Mouse (Mus musculus): ENCODE data around the gene Scamp3. TPM values are rescaled to one million over a fixed set of nuclear protein-coding genes. Genes with fewer than 3 reads are reported as not detected.

Scamp3 gene
- 127 and 130 TPM in 2 replicates for polyA plus RNA-seq (2015; fragmentation: Nextera tagmentation; extraction: Ambion mirVana)

DNA sequence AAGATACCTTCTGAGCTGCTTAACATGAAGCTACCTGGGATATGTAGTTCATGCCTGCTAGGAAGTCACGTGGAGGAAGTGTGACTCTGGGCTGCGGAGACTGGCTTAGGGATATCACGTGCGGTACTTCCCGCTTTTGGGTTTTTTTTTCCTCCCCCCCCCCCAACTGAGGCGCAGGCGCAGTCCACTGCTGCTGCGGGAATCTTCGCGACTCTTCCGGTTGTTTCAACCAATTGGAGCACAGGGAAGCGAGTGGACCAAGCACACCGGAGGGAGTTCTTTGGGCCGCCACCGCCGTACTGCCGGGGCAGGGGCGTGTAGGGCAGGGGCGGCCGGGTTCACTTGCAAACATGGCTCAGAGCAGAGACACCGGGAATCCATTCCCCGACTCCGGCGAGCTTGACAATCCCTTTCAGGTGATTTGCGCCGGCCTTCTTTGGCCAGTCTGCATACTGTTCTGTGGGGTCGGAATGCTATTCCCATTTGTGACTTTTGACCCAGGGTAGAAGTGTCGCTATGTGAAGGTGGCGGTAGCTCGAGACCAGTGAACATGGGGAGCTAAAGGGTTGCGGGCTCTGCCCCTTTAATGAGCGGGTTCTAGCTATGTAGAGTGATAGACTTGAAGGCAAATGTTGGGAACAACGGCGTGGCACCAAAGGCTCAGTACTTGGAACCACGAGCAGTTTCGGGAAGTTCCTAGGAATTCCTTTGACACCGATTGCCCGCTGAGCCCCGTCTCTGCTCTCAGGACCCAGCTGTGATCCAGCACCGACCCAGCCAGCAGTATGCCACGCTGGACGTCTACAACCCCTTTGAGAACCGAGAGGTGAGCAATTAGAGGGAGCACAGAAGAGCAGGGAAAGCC lies at the start of gene Scamp3:
Scamp3 (plus strand) TSS at position 232 of the 865 bp plus-strand sequence.
- ATAC-seq (ENCODE audit: low FRiP score): peak; percentile 96
- H3K9me3 ChIP-seq: no peaks in the 10 kb centered on the region
- peak within 1 kb of the TSS; percentile 82 for H3K9ac ChIP-seq
- H3K27ac ChIP-seq: peak within 1 kb of the TSS; percentile 84
- H3K4me1 ChIP-seq (replicated peaks): peaks cover 21% of the 10 kb centered on the region
- peak within 1 kb of the TSS; percentile 81 for H3K4me2 ChIP-seq
- no peaks in the 10 kb centered on the region for H3K27me3 ChIP-seq
- peak within 1 kb of the TSS; percentile 71 for H3K4me3 ChIP-seq
- H3K36me3 ChIP-seq: peaks cover 76% of the 10 kb centered on the region
- under 1% methylated on average over 43 of the region's 43 CpGs for WGBS

DNA sequence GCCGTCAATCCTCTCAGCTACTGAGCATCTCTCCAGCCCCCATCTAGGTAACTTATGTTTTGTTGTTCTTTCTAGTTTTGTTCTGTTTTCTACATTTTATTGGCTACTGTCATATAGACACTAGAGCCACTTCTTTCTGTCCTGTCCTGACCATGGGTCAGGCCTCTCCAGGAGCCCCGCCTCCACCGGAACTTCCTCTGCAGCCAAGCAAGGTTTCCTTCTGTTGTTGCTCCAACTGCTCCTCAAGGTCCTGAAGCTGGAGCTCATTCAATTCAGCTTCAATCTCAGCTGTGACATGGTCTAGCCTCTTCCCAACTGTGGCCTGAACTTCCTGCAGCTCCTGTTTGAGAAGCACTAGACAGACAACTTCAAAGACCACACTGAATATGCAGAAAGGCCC lies 47.4 kb upstream of the Scamp3 start:
- Histone ChIP-seq H3K9me3 (no peaks in the 10 kb centered on the region), H3K4me2 (no peak overlapping the region), H3K9ac (no peak overlapping the region), H3K4me3 (no peak overlapping the region), H3K27ac (no peak overlapping the region), H3K36me3 (no peaks in the 10 kb centered on the region), H3K27me3 (peaks cover 6% of the 10 kb centered on the region; the same call in 1 of the 2 replicates), H3K4me1 (replicated peaks) (peaks cover 7% of the 10 kb centered on the region)
- ATAC-seq (ENCODE audit: low FRiP score): no peak
- 90% methylated on average over 3 of the region's 3 CpGs for WGBS

DNA sequence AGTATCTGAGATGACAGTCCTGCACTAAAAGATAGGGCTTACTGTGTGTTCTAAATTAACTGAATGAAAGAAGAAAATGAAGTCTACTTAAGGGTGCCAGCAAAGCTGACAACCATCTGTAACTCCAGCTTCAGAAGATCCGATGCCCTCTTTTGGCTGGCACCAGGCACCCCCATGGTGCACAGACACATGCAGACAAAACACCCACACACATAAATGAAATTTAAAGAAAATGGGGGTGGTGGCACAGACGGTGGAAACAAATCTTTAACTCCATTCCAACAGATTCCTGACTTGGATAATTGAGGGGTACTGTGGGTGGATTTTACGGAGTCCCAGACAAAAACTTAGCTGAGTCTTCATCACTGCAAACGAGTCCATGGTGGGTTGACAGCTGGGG lies 45.5 kb upstream of the Scamp3 start:
- peaks cover 13% of the 10 kb centered on the region; the same call in 1 of the 2 replicates for H3K27me3 ChIP-seq
- WGBS: 42% methylated on average over 4 of the region's 4 CpGs
- no peaks in the 10 kb centered on the region for H3K36me3 ChIP-seq
- H3K9me3 ChIP-seq: no peaks in the 10 kb centered on the region
- peaks cover 7% of the 10 kb centered on the region for H3K4me1 ChIP-seq (replicated peaks)
- peak overlapping the region; percentile 72; the same call in 1 of the 2 replicates for H3K9ac ChIP-seq
- ATAC-seq (ENCODE audit: low FRiP score): no peak
- H3K4me2 ChIP-seq: peak overlapping the region; percentile 63
- peak overlapping the region; percentile 37; the same call in 1 of the 2 replicates for H3K4me3 ChIP-seq
- no peak overlapping the region for H3K27ac ChIP-seq

DNA sequence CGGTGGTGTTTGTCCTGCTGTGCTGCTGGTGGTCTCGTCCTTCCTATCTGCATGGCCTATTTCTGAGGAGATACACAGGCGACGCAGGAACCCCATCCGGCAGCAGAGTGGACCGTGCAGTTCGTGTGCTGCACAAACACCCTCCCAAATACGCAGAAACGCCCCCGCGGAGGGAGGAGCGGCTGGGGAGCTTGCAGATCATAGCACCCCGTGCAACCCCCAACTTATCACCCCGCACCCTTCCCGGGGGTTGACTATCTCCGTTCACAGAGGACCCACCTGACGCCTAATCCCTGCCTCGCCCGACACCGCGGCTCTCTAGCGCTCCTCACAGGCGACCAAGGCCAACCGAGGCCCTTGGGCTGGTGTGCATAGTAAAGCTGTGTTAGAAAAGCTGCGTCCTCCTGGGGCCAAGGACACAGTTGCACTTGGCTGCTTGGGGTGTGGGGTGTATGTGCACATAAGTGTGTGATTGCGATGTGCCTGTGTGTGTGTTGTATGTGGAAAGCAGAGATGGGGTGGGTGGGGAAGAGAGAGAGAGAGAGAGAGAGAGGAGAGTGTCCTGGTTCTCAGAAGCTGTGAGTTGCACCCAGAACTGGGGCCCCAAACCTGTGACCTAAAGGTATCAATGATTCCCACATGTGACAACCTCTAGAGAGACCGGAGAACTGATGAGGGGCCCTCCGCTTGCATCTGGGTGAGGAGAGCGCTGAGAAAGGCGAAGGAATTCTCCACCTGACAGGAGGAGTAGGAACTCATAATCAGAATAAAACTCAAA lies 44.8 kb upstream of the Scamp3 start:
- ATAC-seq (ENCODE audit: low FRiP score): peak; percentile 63
- 16% methylated on average over 30 of the region's 30 CpGs for WGBS
- peak overlapping the region; percentile 37 for H3K4me3 ChIP-seq
- H3K9ac ChIP-seq: peak overlapping the region; percentile 72
- peaks cover 7% of the 10 kb centered on the region for H3K4me1 ChIP-seq (replicated peaks)
- peaks cover 13% of the 10 kb centered on the region; the same call in 1 of the 2 replicates for H3K27me3 ChIP-seq
- no peak overlapping the region for H3K27ac ChIP-seq
- H3K4me2 ChIP-seq: peak overlapping the region; percentile 63
- H3K36me3 ChIP-seq: no peaks in the 10 kb centered on the region
- H3K9me3 ChIP-seq: no peaks in the 10 kb centered on the region

DNA sequence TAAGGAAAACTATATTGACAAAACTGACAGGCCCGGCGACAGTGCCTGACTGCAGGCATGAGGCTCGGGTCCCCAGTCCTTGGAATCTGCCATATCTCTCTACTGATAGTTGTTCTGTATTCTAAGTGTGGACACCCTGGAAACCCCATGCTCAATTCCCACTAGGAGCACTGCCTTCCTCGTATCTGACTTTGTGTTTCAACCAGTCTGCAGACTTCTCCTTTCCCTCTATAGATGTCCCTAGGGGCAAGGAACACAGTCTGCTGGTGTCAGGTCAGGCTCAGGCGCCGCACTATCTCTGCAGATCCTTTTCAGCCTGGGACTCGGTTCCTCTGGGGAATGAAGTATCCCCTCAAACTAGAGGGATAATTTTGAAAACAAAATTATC lies 44.2 kb upstream of the Scamp3 start:
- Histone ChIP-seq H3K4me2 (no peak overlapping the region), H3K9ac (no peak overlapping the region), H3K4me3 (no peak overlapping the region), H3K9me3 (no peaks in the 10 kb centered on the region), H3K4me1 (replicated peaks) (peaks cover 7% of the 10 kb centered on the region), H3K27ac (no peak overlapping the region), H3K36me3 (no peaks in the 10 kb centered on the region), H3K27me3 (peaks cover 13% of the 10 kb centered on the region; the same call in 1 of the 2 replicates)
- ATAC-seq (ENCODE audit: low FRiP score): no peak
- WGBS: 83% methylated on average over 7 of the region's 7 CpGs

DNA sequence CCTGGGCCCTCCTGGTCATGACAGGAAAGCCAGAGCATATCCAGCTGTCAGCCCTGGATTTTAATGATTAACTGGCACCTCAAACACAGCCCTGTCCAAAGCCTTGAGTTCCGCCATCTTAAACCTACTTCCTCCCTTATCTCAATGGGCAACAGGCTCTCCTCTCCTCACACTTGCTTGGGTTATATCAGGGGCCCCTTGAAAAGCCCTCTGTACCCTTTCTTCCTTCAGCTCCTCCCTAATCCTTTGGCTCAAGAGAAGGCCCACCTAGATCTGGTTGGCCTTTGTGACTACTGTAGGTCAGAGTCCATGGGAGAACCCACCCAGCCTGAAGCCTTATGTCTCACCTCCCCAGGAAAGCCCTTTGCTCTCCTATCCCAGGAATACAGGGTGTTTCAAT lies 43.5 kb upstream of the Scamp3 start:
- Histone ChIP-seq H3K4me2 (no peak overlapping the region), H3K9ac (no peak overlapping the region), H3K27me3 (peaks cover 13% of the 10 kb centered on the region; the same call in 1 of the 2 replicates), H3K4me1 (replicated peaks) (peaks cover 7% of the 10 kb centered on the region), H3K9me3 (no peaks in the 10 kb centered on the region), H3K27ac (no peak overlapping the region), H3K4me3 (no peak overlapping the region), H3K36me3 (no peaks in the 10 kb centered on the region)
- ATAC-seq (ENCODE audit: low FRiP score): no peak
- WGBS: 89% methylated on average over 1 of the region's 1 CpGs

DNA sequence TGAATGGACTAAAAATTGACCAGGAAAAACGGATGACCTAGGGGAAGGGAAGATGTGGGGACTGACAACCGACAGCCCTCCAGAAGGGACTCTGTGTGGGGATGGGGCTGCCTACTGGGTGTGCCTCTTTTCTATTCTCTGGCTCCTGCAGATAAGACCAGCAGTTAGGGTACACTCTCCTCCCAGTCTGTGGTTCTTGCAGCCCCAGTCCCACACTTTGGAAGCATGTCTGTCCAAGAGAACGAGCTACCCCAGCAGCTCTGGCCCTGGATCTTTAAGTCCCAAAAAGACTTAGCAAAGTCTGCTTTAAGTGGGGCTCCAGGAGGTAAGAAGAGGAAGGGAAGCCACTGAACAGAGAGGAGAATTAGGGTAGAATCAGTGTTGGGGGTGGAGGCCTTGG lies 41.3 kb upstream of the Scamp3 start, which contains the start of gene Pklr:
Pklr (plus strand) TSS at position 185 of the 400 bp plus-strand sequence.
- H3K4me3 ChIP-seq: no peak within 1 kb of the TSS
- peaks cover 13% of the 10 kb centered on the region; the same call in 1 of the 2 replicates for H3K27me3 ChIP-seq
- no peaks in the 10 kb centered on the region for H3K36me3 ChIP-seq
- no peaks in the 10 kb centered on the region for H3K9me3 ChIP-seq
- peaks cover 7% of the 10 kb centered on the region for H3K4me1 ChIP-seq (replicated peaks)
- H3K4me2 ChIP-seq: no peak within 1 kb of the TSS
- H3K9ac ChIP-seq: peak within 1 kb of the TSS; percentile 13; the same call in 1 of the 2 replicates
- no peak within 1 kb of the TSS for H3K27ac ChIP-seq
- ATAC-seq (ENCODE audit: low FRiP score): no peak
- 68% methylated on average over 3 of the region's 3 CpGs for WGBS

DNA sequence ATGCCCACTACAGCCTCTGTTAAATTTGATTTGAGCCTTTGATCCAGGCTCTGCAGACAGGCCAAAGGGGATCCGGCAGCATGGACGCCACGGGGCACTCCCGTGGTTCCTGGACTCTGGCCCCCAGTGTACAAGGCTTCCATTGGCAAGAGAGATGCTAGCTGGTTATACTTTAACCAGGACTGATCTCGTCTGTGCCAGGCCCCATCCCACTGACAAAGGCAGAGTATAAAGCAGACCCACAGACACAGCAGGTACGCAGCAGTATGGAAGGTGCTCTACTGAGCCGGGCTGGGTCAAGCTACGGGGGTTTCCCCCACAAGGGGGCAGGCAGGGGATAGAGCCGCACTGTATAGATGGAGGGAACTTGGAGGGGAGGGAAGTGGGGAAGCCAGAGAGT lies 40.9 kb upstream of the Scamp3 start:
- Histone ChIP-seq H3K4me3 (no peak overlapping the region), H3K36me3 (no peaks in the 10 kb centered on the region), H3K4me2 (no peak overlapping the region), H3K4me1 (replicated peaks) (peaks cover 7% of the 10 kb centered on the region), H3K27ac (no peak overlapping the region), H3K9ac (peak overlapping the region; percentile 13; the same call in 1 of the 2 replicates), H3K9me3 (no peaks in the 10 kb centered on the region), H3K27me3 (peaks cover 13% of the 10 kb centered on the region; the same call in 1 of the 2 replicates)
- WGBS: 33% methylated on average over 9 of the region's 9 CpGs
- ATAC-seq (ENCODE audit: low FRiP score): no peak

DNA sequence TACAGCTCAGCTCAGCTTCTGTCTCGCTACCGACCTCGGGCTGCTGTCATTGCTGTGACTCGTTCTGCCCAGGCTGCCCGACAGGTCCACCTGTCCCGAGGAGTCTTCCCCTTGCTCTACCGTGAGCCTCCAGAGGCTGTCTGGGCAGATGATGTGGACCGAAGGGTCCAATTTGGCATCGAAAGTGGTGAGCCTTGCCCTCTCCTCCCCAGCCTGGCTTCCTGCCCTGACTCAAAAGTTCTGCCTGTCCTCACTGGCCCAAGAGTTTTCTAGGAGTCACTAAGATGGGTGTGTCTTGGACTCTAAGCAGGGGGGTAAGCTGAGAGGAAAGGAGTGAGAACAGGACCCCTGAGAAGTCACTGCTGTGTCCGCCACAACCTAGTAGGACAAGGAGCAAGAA lies 32.5 kb upstream of the Scamp3 start:
- H3K27me3 ChIP-seq: peaks cover 25% of the 10 kb centered on the region
- no peak overlapping the region for H3K27ac ChIP-seq
- no peak overlapping the region for H3K4me3 ChIP-seq
- H3K4me2 ChIP-seq: no peak overlapping the region
- no peak overlapping the region for H3K9ac ChIP-seq
- no peak for ATAC-seq (ENCODE audit: low FRiP score)
- H3K36me3 ChIP-seq: peaks cover 7% of the 10 kb centered on the region
- H3K4me1 ChIP-seq (replicated peaks): peaks cover 10% of the 10 kb centered on the region; the same call in 1 of the 2 replicates
- WGBS: 92% methylated on average over 10 of the region's 10 CpGs
- no peaks in the 10 kb centered on the region for H3K9me3 ChIP-seq

DNA sequence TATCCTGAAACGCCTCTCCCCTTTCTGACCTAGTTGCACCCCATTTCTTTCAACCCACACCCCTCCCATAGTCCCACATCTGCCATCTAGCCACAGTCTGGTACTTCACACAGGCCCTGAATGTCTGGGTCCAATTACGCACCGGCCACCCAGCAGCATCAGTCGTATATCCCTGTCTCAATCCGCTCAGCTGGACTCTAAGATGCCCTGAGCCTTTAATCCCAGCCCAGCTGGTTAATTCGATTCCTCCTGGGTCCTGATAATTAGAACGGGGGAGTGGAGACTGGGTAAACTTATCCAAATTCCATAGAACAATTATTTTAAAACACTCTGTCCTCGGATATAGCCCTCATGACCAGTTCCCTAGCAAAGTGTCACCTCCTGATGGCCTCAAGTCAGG lies 31.7 kb upstream of the Scamp3 start:
- H3K4me3 ChIP-seq: no peak overlapping the region
- no peak overlapping the region for H3K9ac ChIP-seq
- WGBS: 70% methylated on average over 8 of the region's 8 CpGs
- H3K27ac ChIP-seq: no peak overlapping the region
- H3K36me3 ChIP-seq: peaks cover 15% of the 10 kb centered on the region
- no peak for ATAC-seq (ENCODE audit: low FRiP score)
- H3K4me2 ChIP-seq: no peak overlapping the region
- H3K9me3 ChIP-seq: no peaks in the 10 kb centered on the region
- peaks cover 33% of the 10 kb centered on the region for H3K27me3 ChIP-seq
- H3K4me1 ChIP-seq (replicated peaks): peaks cover 10% of the 10 kb centered on the region; the same call in 1 of the 2 replicates

DNA sequence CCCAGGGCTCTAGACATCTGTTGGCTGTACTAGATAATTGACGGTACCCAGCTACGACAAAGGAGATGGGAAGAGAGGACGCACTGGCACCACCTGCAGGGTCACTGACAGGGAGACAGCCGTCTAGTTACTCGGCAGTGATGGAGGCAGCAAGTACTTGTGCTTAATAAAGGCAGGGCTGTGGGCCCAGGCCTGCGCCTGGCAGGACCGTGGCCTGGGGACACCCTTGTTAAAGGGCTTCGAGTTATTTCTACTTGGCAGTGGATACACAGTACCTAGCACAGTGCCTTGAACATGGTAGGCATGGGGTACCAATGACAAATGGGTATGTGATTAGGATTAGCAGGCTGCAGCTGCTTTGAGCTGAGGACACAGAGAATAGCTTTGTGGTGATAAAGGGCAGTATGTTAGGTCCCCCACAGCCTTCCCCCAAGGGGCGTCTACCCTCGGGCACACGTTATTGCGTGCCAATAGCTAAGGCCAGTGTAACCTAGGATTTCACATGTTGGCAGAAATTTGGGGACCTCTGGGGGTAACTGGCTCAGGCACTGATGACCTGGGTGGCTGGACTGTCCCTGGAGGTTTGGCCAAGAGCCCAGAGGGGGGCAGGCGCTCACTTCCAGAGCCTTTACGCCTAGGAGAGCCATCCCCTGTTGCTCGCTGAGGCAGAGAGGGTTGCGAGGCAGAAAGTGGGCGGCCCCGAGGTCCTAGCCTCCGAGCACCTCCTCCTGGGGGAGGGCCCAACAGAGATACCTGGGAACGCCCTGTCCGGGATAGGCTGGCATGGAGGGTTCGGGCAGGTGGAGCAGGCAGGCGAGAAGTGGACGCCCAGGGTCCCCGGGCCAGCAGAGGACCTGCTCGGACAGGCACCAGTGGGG lies 29.9 kb upstream of the Scamp3 start:
- WGBS: 18% methylated on average over 26 of the region's 26 CpGs
- peak overlapping the region; percentile 23 for H3K4me2 ChIP-seq
- no peak overlapping the region for H3K4me3 ChIP-seq
- H3K9ac ChIP-seq: 0 out of 2 replicates have a peak overlapping the region, but pooled peaks have one; percentile 24
- peaks cover 40% of the 10 kb centered on the region for H3K27me3 ChIP-seq
- H3K36me3 ChIP-seq: peaks cover 28% of the 10 kb centered on the region
- ATAC-seq (ENCODE audit: low FRiP score): peak; percentile 35
- H3K9me3 ChIP-seq: no peaks in the 10 kb centered on the region
- H3K27ac ChIP-seq: no peak overlapping the region
- peaks cover 10% of the 10 kb centered on the region; the same call in 1 of the 2 replicates for H3K4me1 ChIP-seq (replicated peaks)
